Mouse (Mus musculus) layer of hippocampus, postnatal 14 days (tissue): ENCODE measurements around the gene Lta. TPM values are rescaled to one million over a fixed set of nuclear protein-coding genes. Genes with fewer than 3 reads are reported as not detected.
A peak's percentile ranks its signal among the peaks of the same experiment; 100 is the strongest.

Experiments
- DNase-seq, 2 experiments: peaks; one replicate each; pipeline ENCODE4 v3.0.0; 2021 to 2022; ENCODE audit warnings: low spot score in 2 of 2, mixed read lengths in 1 of 2
- total RNA-seq, 2 experiments: library from RNA; stranded (reverse); gene quantifications; 2 replicates each; pipeline ENCODE4 v1.2.3; 2021

Lta gene
- total RNA-seq, 2 experiments from 2014 or later, result 0.62 to 1.1 TPM

DNA sequence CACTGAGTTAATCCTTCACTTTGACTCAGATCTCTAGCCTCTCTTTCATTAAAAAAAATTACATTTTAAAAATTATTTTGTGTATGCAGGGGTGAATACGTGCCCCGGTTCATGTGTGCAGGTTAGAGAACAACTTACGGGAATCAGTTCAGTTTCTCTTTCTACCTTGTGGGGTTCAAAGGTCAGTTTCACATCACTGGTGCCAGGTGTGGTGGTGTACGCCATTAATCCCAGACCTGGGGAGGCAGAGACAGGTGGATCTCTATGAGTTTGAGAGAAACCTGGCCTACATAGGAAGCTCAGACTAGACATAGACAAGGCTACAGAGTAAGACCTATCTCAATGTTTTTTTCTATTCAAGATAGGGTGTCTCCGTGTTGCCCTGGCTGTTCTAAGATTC is 7.9 kb upstream of the Lta start:
- no peak for DNase-seq

DNA sequence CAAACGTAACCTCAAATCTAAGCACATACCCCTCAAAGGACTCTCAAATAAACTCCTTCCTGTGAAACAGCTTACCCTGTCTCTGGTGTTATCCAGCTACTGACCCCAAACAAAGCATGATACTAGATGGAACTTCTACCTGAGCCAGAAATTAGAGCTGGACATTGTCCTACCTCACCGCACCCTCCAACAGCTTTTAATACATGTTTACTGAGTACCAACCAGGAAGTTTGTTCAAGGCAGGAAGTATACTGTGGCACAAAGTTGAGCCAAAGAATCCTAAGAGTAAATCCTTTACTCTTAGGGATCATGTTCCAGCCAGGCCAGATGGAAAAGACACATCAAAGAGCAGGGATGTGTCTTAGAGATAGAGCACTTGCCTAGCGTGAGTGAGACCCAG is 5.4 kb upstream of the Lta start:
- no peak for DNase-seq

DNA sequence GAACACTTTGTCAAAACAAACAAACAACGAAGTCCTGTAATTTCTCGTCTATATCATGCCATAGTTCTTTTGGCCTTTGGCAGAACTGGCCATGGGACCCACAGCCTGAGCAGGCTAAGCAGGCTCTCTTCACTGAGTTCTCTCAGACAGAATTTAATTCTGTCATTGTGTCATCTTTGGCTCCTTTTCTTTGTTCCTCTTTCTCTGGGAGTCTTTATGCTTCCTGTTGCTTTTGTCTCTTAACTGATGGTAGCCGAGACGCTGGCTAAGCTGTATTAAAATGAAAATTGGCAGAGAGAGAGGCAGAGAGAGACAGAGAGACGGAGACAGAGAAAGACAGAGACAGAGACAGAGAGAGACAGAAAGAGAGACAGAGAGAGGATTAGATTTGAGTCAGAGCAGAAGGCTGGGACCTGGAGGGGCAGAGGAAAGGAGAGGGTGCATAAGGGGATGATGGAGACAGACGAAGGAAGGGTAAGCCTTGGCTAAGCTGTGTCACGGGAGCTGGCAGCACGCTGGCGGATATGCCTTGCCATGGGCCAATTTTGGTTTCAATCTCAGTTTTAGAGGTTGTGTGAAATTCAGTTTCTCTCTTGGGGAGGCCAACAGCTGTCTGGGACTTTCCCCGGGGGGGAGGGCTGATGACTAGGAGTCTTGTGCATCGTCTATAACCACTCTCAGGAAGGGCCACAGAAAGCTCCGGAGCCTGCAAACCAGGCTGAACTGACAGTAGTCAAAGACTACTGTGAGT is 4.8 kb upstream of the Lta start:
- DNase-seq, result no peak

DNA sequence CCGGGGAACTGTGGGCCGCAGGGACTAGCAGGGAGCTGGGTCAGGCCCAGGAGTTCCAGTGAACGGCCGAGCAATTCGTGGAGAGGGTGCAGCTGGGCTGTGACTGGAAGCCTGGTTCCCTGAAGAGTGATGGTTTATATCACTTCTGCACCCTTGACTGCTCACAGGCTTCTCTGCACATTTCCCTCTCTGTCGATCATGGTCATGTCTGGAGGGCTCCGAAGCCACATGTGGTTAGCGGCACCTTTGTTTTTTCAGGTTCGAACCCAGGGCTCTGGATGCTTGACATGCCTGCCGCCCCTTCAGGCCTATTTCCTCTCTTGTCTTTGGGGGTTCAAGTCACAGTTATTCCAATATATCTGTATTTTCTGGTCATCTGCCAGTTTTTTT is 224 bp upstream of the Lta start:
- no peak for DNase-seq

DNA sequence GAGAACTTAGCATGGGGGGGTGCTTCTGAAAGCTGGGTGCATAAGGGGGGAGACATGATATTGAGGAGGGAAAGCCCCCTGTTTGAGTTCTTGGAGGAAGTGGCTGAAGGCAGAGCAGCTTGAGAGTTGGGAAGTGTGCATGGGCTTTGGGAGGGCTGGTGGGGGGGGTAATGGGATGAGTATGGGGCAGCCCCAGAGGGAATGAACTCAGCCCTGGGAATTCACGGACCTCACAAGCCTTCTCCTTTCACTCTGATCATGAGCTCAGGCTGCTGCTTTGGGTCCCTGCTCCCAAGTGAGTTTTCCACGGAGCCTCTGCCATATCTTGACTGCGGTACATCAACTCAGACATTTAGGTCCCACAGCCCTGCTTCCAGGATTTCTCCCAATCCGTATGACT is 2.7 kb downstream of the Lta start:
- DNase-seq, result no peak

DNA sequence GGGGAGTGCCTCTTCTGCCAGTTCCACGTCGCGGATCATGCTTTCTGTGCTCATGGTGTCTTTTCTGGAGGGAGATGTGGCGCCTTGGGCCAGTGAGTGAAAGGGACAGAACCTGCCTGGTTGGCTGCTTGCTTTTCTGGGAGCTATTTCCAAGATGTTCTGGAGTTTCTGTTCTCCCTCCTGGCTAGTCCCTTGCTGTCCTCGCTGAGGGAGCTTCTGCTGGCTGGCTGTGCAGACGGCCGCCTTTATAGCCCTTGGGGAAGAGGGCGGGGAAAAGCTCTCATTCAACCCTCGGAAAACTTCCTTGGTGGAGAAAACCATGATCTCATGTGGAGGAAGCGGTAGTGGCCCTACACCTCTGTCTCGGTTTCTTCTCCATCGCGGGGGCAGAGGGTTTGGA is 3.4 kb downstream of the Lta start, which contains the start of gene Tnf:
Gene Tnf, minus strand, starts transcription at position 221 of the 400 bp plus-strand sequence.
- DNase-seq, result no peak

DNA sequence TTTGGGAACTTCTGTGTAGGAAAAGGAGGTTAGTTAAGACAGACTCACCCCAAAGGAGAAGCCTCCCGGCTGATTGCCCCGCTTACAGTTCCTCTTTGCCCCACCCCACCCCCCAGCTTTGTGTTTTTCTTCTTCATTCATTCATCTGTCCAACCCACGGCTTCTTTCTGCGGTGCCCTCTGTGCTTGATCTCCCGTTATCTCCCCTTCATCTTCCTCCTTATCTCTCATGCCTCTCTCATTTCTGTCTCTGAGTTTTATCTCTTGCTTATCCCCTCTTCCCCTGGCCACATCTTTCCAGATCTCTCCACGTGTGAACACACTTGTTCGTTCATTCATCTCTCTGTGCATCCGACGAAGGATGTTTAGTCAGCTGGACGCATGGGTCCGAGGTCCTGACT is 4.0 kb downstream of the Lta start:
- no peak for DNase-seq

DNA sequence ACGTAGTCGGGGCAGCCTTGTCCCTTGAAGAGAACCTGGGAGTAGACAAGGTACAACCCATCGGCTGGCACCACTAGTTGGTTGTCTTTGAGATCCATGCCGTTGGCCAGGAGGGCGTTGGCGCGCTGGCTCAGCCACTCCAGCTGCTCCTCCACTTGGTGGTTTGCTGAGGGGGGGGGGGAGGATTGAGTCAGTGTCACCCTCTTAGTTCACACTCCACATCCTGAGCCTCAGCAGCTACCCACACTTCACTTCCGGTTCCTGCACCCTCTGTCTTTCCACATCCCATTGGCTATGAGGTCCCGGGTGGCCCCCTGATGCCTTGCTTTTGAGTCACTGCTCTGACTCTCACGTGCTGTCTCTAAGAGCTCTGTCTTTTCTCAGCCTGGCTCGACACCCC is 4.8 kb downstream of the Lta start:
- no peak for DNase-seq

DNA sequence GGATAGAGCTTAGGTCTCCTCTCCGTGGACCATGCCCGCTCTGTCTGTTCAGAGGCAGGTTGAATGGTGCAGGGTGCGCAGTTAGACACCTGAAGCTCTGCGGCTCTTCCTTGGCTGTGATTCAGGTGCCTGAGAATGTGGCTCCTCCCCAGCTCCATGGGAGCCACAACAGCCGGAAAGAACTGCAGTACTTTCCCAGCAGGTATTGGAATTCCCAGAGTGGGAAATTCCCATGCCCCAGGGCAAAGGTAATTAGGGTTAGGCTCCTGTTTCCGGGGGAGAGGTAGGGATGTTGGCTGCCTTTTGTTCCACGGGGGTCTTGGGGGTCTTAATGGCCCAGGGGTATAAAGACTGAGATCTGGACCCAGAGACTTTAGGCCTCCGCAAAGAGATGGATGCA is 6.2 kb downstream of the Lta start:
- no peak for DNase-seq

DNA sequence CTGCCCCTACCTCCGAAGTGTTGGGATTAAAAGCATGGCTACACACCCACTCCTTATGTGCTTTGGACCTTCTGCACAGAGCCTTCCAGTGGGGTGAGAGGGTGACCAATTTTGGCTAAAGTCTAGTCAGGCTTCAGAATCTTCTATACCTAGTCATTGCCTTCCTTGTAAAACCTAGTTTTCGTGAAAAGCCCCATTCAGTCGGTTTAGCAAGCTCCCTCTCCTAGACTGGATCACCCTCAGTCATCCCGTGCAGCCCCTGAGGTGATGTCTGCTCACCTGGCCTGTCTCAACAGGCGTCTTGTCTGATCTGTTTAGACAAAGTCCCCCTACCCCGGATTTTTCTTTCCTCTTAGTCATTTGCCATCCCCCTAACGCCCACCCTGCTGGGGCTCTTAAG is 7.1 kb downstream of the Lta start:
- no peak for DNase-seq

DNA sequence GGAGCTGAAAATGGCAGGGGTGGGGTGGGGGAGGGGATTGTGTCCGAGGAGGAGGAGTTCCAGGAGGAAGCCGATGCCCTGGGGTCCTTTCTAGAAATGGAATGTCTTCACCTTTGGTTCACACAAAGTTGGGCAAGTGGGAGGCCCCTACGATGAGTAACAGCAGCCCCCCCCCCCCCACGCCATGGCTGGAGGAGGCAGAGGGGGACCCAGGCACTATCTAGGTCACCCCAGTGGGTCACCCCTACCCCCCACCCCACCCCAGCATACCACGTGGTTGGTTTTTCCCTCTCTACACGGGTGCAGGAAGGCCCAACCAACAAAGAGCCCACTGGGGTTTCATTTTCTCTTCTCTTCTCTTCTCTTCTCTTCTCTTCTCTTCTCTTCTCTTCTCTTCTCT is 8.0 kb downstream of the Lta start:
- DNase-seq, result no peak

DNA sequence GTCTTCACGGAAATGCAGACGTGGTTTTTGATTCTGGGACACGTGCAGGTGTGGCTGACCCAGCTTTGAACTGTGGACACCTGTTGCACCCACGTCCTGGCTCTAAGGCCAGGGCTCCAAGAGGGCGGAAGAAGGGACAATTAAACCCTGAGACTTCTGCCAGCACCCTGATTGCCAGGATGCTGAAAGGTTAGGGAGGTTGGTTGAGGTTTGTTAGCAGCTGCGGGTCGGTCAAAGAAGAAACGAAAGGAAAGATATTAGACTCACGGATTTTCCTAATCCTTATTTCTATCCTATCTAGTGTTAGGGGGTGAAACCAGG is 8.9 kb downstream of the Lta start:
- no peak for DNase-seq

DNA sequence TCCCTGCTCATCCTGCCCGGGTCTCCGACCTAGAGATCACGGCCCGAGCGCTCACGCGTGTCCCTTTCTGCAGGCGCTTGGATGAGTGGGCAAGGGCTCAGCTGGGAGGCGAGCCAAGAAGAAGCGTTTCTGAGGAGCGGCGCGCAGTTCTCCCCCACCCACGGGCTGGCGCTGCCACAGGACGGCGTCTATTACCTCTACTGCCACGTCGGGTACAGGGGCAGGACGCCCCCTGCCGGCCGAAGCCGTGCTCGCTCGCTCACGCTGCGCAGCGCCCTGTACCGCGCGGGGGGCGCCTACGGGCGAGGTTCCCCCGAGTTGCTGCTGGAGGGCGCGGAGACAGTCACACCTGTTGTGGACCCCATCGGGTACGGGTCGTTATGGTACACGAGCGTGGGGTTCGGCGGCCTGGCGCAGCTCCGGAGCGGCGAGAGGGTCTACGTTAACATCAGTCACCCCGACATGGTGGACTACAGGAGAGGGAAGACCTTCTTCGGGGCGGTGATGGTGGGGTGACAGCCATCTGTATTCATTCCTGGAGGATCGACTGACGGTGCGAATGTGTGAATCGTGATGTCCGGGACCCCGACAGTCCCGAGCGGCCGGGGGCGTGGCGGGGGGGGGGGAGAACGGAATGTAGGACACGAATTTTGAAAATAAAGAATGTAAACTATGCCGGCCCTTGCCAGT is 9.4 kb downstream of the Lta start:
- peak; percentile 62 to 74 for DNase-seq

DNA sequence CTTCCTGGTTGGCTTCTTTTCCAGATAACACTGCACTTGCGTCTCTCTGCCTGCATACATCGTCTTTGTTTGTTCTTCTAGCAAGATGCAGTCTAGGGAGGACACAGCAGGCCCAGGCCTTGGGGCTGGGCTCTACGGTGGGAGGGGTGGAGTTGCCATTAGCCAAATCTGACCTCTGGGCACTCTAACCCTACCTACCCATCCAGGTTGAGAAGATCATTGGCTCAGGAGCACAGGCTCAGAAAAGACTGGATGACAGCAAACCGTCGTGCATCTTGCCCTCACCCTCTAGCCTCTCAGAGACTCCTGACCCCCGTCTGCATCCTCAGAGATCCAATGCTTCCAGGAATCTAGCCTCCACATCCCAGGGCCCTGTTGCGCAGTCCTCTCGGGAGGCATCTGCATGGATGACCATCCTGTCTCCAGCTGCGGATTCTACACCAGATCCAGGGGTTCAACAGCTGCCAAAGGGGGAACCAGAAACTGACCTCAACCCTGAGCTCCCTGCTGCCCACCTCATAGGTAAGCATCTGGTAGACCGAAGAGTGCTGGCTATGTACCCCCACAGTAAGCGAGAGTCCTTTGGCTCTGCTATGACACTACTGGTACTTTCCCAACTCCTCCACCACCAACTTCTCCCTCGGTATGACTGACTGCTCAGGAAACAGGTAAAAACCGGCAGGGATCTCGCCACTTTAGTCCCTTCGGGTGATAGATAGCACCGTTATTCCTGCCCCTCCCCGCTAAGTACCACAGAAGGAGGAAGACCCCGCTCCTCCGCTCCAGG is 10.1 kb downstream of the Lta start:
- no peak for DNase-seq

DNA sequence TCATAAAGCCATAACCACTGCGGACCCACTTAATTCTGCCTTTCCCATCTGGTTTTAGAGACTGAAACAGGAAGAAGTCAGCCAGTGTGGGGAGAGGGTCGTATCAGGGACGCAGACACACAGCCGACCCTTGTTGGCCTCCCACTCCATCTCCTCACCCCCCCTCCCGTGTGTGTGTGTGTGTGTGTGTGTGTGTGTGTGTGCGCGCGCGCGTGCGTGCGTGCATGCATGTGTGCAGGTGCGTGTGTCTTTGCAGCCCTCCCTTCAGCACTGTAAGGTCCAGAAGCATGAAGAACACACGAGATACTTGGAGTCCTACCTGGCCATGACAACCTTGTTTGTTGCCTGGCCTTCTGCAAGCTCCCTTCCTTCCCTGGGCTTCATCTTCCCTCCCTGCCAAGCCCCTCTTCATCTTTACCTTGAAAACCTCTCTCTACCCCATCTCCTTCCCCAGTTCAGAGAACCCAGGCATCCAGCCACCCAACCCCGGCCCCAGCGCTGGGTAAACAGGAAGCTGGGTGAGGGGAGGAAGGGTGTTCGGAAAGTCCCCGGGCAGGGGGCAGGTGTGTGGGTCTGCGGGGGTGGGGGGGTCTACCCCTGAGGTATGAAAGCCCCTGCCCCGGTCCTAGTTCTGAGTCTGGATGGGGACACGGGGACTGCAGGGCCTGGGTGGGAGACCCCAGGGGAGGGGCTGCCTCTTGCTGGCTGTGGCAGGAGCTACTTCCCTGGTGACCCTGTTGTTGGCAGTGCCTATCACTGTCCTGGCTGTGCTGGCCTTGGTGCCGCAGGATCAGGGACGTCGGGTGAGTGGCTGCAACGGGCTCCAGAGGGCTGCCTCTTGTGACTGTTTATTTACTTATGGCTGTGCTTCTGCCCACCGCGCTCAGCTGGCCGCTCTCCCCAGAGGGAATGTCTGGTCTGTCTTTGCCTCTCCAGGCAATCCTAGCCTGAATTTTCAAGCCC is 11.0 kb downstream of the Lta start, which contains the start of gene Ltb:
Gene Ltb, plus strand, starts transcription at position 559 of the 963 bp plus-strand sequence.
- DNase-seq, result no peak

DNA sequence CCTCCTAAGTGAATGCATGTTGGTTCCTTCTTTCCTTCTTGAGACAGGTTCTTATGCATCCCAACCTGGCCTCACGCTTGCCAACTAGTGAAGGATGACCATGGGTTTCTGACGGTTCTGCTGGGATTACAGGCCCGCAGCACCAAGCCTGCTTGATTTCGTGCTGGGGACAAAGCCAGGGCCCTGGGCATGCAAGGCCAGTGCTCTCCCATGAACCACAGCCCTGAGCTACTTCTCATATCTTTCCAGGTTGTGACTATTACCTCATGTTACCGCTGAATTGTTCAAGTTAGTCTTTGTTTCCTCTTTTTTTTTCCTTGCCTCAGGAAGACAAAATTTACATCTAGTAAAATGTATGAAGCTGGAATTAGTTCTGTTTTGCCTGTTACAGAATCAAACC is 12.2 kb downstream of the Lta start:
- DNase-seq, result no peak

DNA sequence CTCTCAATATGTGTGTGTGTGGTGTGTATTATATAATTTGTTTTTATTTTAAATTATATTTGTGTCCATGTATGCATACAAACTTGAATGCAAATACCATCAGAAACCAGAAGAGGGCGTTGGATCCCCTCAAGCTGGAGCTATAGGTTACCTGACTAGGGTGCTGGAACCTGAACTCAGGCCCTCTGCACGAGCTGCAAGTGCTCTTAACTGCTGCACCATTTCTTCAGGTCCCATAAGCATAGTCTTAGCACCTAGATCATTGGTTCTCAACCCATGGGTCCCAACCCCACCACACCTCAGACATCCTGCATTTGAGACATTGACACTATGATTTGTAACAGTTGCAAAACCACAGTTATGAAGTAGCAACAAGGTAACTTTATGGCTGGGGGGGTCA is 13.4 kb downstream of the Lta start:
- no peak for DNase-seq

DNA sequence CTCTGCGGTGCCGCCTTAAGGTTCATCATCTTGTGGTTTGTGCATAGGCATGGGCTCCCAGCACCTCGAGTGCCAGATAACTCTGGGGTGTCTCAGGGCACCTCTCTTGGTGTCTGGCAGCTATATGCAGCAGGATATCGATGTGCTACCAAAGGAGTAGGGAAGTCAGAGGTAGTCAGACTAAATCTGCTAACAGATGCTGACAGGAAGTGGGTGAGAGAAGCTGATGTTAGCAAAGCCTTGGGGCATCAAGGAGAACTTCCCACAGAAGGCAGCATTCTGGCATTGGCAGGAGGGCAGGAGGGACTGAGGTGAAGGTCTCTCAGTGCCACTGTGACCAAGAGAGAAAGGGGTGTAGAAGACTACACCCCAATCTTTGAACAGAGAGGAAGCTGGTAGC is 15.1 kb downstream of the Lta start:
- no peak for DNase-seq

DNA sequence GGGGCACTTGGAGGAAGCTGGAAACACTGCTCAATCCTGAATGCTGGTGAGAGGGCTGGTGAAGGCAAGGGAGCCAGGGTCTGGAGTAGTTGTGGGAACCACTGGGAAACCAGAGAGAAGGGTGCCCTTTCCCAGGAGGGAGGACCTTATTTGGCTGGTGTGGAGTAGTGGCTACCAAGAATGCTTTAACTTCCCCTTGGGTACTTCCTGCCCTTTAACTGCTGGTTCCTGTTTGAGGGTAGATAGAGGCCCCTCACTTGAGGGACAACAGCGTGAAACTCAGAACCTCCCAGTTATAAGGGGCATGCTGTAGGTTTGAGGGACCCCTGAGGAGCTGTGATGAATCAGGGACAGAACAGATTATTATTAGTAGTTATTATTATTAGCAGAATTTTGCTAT is 16.0 kb downstream of the Lta start:
- no peak for DNase-seq

DNA sequence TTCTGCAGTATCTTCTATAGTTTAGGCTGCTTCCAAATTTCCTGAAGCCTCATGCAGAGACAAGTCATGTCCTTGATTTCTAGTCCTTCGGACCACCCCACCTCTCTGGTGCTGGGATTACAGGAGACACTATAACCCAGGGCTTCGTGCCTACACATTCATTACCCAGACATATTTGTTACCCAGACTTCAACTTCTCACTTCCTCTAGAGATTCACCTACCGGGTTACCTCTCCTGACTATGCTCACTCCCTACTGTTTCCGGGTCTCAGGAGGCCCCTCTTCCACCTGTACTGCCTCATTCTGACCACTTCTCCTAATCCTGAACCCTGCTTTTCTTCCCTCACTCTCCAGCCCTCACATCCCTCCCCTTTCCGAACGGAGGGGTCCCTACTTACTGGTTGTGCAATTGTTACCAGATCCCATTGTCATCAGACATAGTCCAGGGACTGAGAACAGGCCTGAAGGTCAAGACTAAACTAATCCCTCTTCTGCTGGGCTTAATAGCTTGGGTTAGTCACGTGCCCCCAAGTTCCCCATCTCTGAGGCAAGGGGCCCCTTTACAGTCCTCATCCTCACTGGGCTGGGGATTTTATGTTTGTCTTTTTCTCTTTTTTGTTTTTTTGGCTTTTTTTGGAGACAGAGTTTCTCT is 17.1 kb downstream of the Lta start, which contains the start of gene Lst1:
Gene Lst1, minus strand, starts transcription at position 481 of the 652 bp plus-strand sequence.
- no peak for DNase-seq
